Mouse (Mus musculus) stomach, embryonic 15.5 days (tissue): ENCODE measurements at regions not wholly inside any gene's neighbourhood (a gene's known extent, or its start where the extent isn't known, plus 50 kb on each side); places are given as distances from the start of the nearest gene placed in this dataset.

Experiments
- ATAC-seq: fragments of 200-750 bp; cut with Nextera tagmentation; 2 replicates; pipeline ENCODE4 v1.8.0; 2017; ENCODE audit warnings: low read depth, moderate number of reproducible peaks, moderate TSS enrichment; ENCODE audit not compliant: insufficient read depth, low FRiP score
- H3K27ac ChIP-seq: fragments of 300-500 bp; sonication (generic); 2 replicates; pipeline ENCODE4 v1.5.1; 2015; ENCODE audit warnings: mild to moderate bottlenecking, inconsistent platforms
- H3K27me3 ChIP-seq: fragments of 300-500 bp; sonication (generic); replicated peaks from 2 replicates; pipeline ENCODE4 v1.6.1; 2015; ENCODE audit warnings: inconsistent platforms
- H3K36me3 ChIP-seq: fragments of 300-500 bp; sonication (generic); 2 replicates; pipeline ENCODE4 v1.6.1; 2015; ENCODE audit warnings: inconsistent platforms
- H3K4me1 ChIP-seq: fragments of 300-500 bp; sonication (generic); 2 replicates; pipeline ENCODE4 v1.6.1; 2015; ENCODE audit warnings: inconsistent platforms
- H3K4me2 ChIP-seq: fragments of 300-500 bp; sonication (generic); 2 replicates; pipeline ENCODE4 v1.6.1; 2015; ENCODE audit warnings: mild to moderate bottlenecking, inconsistent platforms
- H3K4me3 ChIP-seq: fragments of 300-500 bp; sonication (generic); replicated peaks from 2 replicates; pipeline ENCODE4 v1.5.1; 2015; ENCODE audit warnings: inconsistent platforms
- H3K9ac ChIP-seq: fragments of 300-500 bp; sonication (generic); 2 replicates; pipeline ENCODE4 v1.6.1; 2015; ENCODE audit warnings: inconsistent platforms
- H3K9me3 ChIP-seq: fragments of 300-500 bp; sonication (generic); 2 replicates; pipeline ENCODE4 v1.6.1; 2016; ENCODE audit warnings: inconsistent platforms
- whole genome bisulfite sequencing: fragments of 180-500 bp; shearing (Covaris S2); methylation state at CpG from one replicate; pipeline ENCODE4 v1.1.7; 2015; 5-methylcytosine and 5-hydroxymethylcytosine counted together

DNA sequence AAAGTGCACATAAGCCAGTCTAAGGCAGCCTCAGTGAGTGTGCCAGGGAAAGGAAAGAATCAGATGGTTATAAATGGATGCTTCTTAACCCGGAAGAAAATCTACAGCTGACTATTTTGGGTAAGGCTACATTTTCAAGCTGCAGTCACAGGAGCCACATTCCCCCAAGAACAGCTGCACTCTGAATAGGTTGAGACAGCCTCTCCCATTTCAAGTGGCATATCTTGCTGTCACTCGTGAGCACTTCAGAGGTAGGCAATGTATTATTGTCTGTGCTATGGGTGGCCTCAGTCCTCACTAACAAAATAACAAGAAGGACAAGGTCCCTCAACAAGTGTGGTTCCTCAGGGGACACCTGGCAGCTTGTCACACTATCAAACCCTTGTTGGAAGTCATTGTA, 568.1 kb downstream of the Adgrl2 start:
- WGBS, result 70% methylated on average over 2 of the region's 2 CpGs
- no peaks in the 10 kb centered on the region for H3K36me3 ChIP-seq
- H3K27me3 ChIP-seq, result no peaks in the 10 kb centered on the region
- no peak overlapping the region for H3K4me2 ChIP-seq
- no peaks in the 10 kb centered on the region for H3K4me1 ChIP-seq
- no peak overlapping the region for H3K4me3 ChIP-seq
- no peak for ATAC-seq
- no peaks in the 10 kb centered on the region for H3K9me3 ChIP-seq
- no peak overlapping the region for H3K9ac ChIP-seq
- no peak overlapping the region for H3K27ac ChIP-seq

GRCm38 (mm10) chr3:148420303-148420702, 570.1 kb downstream of the Adgrl2 start:
- H3K9ac ChIP-seq, result no peak overlapping the region
- no peaks in the 10 kb centered on the region for H3K27me3 ChIP-seq
- 87% methylated on average over 5 of the region's 5 CpGs for WGBS
- no peak overlapping the region for H3K4me3 ChIP-seq
- H3K27ac ChIP-seq, result no peak overlapping the region
- no peak; the same call in 1 of the 2 replicates for ATAC-seq
- no peaks in the 10 kb centered on the region for H3K36me3 ChIP-seq
- H3K4me1 ChIP-seq, result no peaks in the 10 kb centered on the region
- H3K9me3 ChIP-seq, result no peaks in the 10 kb centered on the region
- no peak overlapping the region for H3K4me2 ChIP-seq

GRCm38 (mm10) chr3:148419462-148420074, 570.8 kb downstream of the Adgrl2 start:
- no peaks in the 10 kb centered on the region for H3K4me1 ChIP-seq
- no peak for ATAC-seq
- no peak overlapping the region for H3K27ac ChIP-seq
- no peak overlapping the region for H3K4me2 ChIP-seq
- no peak overlapping the region for H3K4me3 ChIP-seq
- H3K9ac ChIP-seq, result no peak overlapping the region
- no peaks in the 10 kb centered on the region for H3K36me3 ChIP-seq
- no peaks in the 10 kb centered on the region for H3K27me3 ChIP-seq
- no peaks in the 10 kb centered on the region for H3K9me3 ChIP-seq
- WGBS, result 85% methylated on average over 2 of the region's 2 CpGs

GRCm38 (mm10) chr3:148418067-148418466, 572.3 kb downstream of the Adgrl2 start:
- Histone ChIP-seq H3K4me2 (no peak overlapping the region), H3K27me3 (no peaks in the 10 kb centered on the region), H3K27ac (no peak overlapping the region), H3K9ac (no peak overlapping the region), H3K9me3 (no peaks in the 10 kb centered on the region), H3K36me3 (no peaks in the 10 kb centered on the region), H3K4me3 (no peak overlapping the region), H3K4me1 (no peaks in the 10 kb centered on the region)
- no peak; the same call in 1 of the 2 replicates for ATAC-seq
- 10% methylated on average over 6 of the region's 6 CpGs for WGBS

DNA sequence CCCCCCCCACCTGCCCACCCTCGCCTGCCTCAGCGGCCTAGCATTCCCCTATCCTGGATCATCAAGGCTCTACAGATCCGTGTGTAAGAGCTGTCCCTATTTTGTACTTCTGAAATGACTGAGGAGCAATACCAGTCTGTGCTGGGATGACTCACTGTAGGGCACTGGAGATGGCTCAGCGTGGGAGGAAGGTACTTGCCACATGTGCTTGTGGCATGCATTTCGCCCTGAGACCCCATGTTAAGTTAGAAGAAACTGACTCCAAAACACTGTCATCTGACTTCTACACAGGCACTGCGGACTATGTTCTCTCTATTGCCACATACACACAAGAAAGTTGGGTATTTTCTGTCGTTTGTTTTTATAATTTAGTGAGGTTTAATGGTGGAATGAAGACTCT, 574.9 kb downstream of the Adgrl2 start:
- H3K4me1 ChIP-seq, result no peaks in the 10 kb centered on the region
- no peak overlapping the region for H3K4me3 ChIP-seq
- H3K9me3 ChIP-seq, result no peaks in the 10 kb centered on the region
- no peak overlapping the region for H3K9ac ChIP-seq
- no peak overlapping the region for H3K4me2 ChIP-seq
- WGBS, result 84% methylated on average over 7 of the region's 7 CpGs
- no peaks in the 10 kb centered on the region for H3K27me3 ChIP-seq
- no peak for ATAC-seq
- no peak overlapping the region for H3K27ac ChIP-seq
- H3K36me3 ChIP-seq, result no peaks in the 10 kb centered on the region

- 68% methylated on average over 1 of the region's 1 CpGs for WGBS
- H3K27me3 ChIP-seq, result no peaks in the 10 kb centered on the region
- no peak overlapping the region for H3K9ac ChIP-seq
- H3K9me3 ChIP-seq, result no peaks in the 10 kb centered on the region
- H3K4me3 ChIP-seq, result no peak overlapping the region
- H3K4me2 ChIP-seq, result no peak overlapping the region
- H3K36me3 ChIP-seq, result no peaks in the 10 kb centered on the region
- no peak overlapping the region for H3K27ac ChIP-seq
- no peaks in the 10 kb centered on the region for H3K4me1 ChIP-seq
- ATAC-seq, result no peak
These were observed 577.3 kb downstream of the Adgrl2 start for GRCm38 (mm10) chr3:148413027-148413426.

GRCm38 (mm10) chr3:148412191-148412590, 578.2 kb downstream of the Adgrl2 start:
- ATAC-seq, result no peak
- H3K4me2 ChIP-seq, result no peak overlapping the region
- no peaks in the 10 kb centered on the region for H3K36me3 ChIP-seq
- H3K27ac ChIP-seq, result no peak overlapping the region
- 71% methylated on average over 1 of the region's 1 CpGs for WGBS
- no peaks in the 10 kb centered on the region for H3K9me3 ChIP-seq
- H3K4me3 ChIP-seq, result no peak overlapping the region
- no peaks in the 10 kb centered on the region for H3K27me3 ChIP-seq
- H3K9ac ChIP-seq, result no peak overlapping the region
- no peaks in the 10 kb centered on the region for H3K4me1 ChIP-seq

DNA sequence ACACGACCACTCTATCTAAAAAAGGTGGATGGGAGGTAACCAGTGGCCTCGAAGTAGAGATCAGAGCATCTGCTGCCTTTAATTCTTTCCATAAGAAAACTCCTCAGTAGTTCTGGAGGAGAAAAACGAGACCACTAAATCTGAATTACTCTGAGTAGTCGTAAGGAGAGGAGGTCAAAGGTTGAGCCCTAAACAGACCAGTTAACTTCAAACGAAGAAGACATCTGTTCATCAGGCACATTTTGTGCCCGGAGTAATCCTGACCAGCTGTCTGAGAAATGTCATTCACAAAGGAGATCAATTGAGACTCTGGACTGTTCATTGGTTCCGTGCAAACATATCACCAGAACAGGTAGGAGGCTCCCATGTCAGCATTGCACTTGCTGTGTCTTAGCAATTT, 592.0 kb downstream of the Adgrl2 start:
- ATAC-seq, result no peak
- H3K4me2 ChIP-seq, result no peak overlapping the region
- WGBS, result 38% methylated on average over 7 of the region's 7 CpGs
- H3K36me3 ChIP-seq, result no peaks in the 10 kb centered on the region
- no peak overlapping the region for H3K27ac ChIP-seq
- H3K9ac ChIP-seq, result no peak overlapping the region
- no peak overlapping the region for H3K4me3 ChIP-seq
- H3K27me3 ChIP-seq, result no peaks in the 10 kb centered on the region
- H3K4me1 ChIP-seq, result no peaks in the 10 kb centered on the region
- no peaks in the 10 kb centered on the region for H3K9me3 ChIP-seq

GRCm38 (mm10) chr3:148387550-148387949, 602.8 kb downstream of the Adgrl2 start:
- Histone ChIP-seq H3K27me3 (no peaks in the 10 kb centered on the region), H3K4me2 (no peak overlapping the region), H3K36me3 (no peaks in the 10 kb centered on the region), H3K4me3 (no peak overlapping the region), H3K27ac (no peak overlapping the region), H3K9ac (no peak overlapping the region), H3K9me3 (no peaks in the 10 kb centered on the region), H3K4me1 (no peaks in the 10 kb centered on the region)
- ATAC-seq, result no peak
- WGBS, result 61% methylated on average over 6 of the region's 6 CpGs

DNA sequence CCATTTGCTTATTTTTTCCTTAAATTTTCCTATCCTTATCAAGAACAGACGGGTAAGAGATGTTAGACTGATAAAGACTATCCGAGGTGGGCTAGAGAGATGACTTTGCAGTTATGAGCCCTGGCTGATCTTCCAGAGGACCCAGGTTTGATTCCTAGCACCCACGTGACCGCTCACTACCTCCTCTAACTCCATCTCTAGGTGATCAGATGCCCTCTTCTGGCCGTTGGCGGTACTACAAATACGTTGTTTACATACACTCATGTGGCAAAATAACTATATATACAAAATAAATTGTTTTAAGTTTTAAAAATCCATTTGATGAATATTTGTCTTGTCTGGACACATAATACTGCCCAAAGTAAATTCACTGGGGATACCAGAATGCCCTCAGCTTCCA, 604.6 kb downstream of the Adgrl2 start:
- no peak overlapping the region for H3K4me2 ChIP-seq
- H3K4me1 ChIP-seq, result no peaks in the 10 kb centered on the region
- H3K9ac ChIP-seq, result no peak overlapping the region
- no peaks in the 10 kb centered on the region for H3K27me3 ChIP-seq
- ATAC-seq, result no peak
- no peak overlapping the region for H3K4me3 ChIP-seq
- 93% methylated on average over 7 of the region's 7 CpGs for WGBS
- no peaks in the 10 kb centered on the region for H3K9me3 ChIP-seq
- no peak overlapping the region for H3K27ac ChIP-seq
- H3K36me3 ChIP-seq, result no peaks in the 10 kb centered on the region

GRCm38 (mm10) chr3:148381057-148381456, 609.3 kb downstream of the Adgrl2 start:
- no peaks in the 10 kb centered on the region for H3K4me1 ChIP-seq
- no peak for ATAC-seq
- H3K4me2 ChIP-seq, result no peak overlapping the region
- H3K9ac ChIP-seq, result no peak overlapping the region
- H3K4me3 ChIP-seq, result no peak overlapping the region
- H3K9me3 ChIP-seq, result no peaks in the 10 kb centered on the region
- H3K27ac ChIP-seq, result no peak overlapping the region
- no peaks in the 10 kb centered on the region for H3K36me3 ChIP-seq
- 96% methylated on average over 1 of the region's 1 CpGs for WGBS
- no peaks in the 10 kb centered on the region for H3K27me3 ChIP-seq

- H3K4me1 ChIP-seq, result no peaks in the 10 kb centered on the region
- ATAC-seq, result no peak
These were observed 627.0 kb downstream of the Adgrl2 start for GRCm38 (mm10) chr3:148363331-148363730.

GRCm38 (mm10) chr3:148362453-148362864, 627.9 kb downstream of the Adgrl2 start:
- H3K9ac ChIP-seq, result no peak overlapping the region
- ATAC-seq, result no peak
- H3K4me2 ChIP-seq, result no peak overlapping the region
- H3K36me3 ChIP-seq, result no peaks in the 10 kb centered on the region
- no peaks in the 10 kb centered on the region for H3K4me1 ChIP-seq
- no peaks in the 10 kb centered on the region for H3K27me3 ChIP-seq
- H3K4me3 ChIP-seq, result no peak overlapping the region
- no peaks in the 10 kb centered on the region for H3K9me3 ChIP-seq
- H3K27ac ChIP-seq, result no peak overlapping the region
- 40% methylated on average over 2 of the region's 2 CpGs for WGBS

More at GRCm38 (mm10) chr3:148363331-148363730, 627.0 kb downstream of the Adgrl2 start:
- no peak overlapping the region for H3K27ac ChIP-seq
- no peak overlapping the region for H3K4me2 ChIP-seq
- no peak overlapping the region for H3K4me3 ChIP-seq
- 81% methylated on average over 5 of the region's 5 CpGs for WGBS
- H3K9me3 ChIP-seq, result no peaks in the 10 kb centered on the region
- no peaks in the 10 kb centered on the region for H3K36me3 ChIP-seq
- H3K9ac ChIP-seq, result no peak overlapping the region
- H3K27me3 ChIP-seq, result no peaks in the 10 kb centered on the region
